In the genomic region with DNA sequence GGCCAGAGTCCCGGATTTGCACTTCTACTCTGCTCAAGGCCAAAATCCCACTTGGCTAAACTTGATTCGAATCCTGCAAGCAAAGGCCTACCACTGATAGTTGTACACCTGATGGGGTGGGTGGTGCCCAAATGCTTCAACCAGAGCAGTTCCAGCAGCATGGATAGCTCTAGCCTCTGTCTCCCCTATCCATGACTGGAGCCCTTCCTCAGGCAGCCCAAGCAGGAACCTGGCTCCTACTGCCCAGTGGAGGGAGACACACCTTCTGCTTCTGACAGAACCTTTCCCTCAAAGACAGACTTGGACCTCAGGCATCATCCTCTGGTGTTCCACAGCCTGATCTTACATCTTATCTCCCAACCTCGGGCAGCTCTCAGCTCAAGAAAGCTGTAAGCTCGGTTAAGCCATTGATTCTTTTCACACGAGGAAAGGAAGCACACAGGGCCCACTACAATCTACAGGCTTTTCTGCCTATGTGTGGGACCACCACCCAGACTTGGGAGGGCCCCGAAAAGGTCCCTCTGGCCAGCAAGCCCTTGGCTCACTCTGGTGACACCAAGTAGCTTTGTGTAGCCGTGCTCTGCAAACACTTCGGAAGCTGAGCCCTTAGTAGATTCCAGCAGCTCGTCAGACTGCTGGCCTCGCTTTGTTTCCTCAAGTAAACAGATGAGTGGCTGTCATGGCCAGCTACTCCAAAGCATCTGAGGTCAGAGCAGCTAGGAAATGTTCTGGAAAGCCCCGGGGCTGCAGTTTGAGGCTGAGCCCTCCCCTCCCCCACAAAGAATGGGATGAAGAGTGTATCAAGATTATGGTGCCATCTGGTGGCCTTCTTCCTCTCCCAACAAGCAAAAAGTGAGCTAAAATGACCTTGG, we compare ENCODE assay signal across 8 mouse cellular contexts. TPM values are rescaled to one million over a fixed set of nuclear protein-coding genes. Genes with fewer than 3 reads are reported as not detected.
DNase-seq lines count a peak whose midpoint lies in the region; ATAC-seq lines count a peak whose summit lies in the region.

No protein-coding gene starts in this region.

- H3K4me2 ChIP-seq in lung, embryonic 15.5 days: peak overlapping the region; percentile 36; the same call in 1 of the 2 replicates

- peaks cover 6% of the 10 kb centered on the region; the same call in 1 of the 2 replicates for H3K4me1 ChIP-seq in lung, embryonic 15.5 days

- H3K4me3 ChIP-seq in lung, embryonic 15.5 days: no peak overlapping the region

- no peaks in the 10 kb centered on the region for H3K9me3 ChIP-seq in lung, embryonic 15.5 days

- peak; percentile 96 for DNase-seq in Muller cell, postnatal 12 days (ENCODE audit: inconsistent ontology term)
- peak; percentile 97 for DNase-seq in cerebellum, adult 9-10 months
- DNase-seq in frontal cortex, adult 2 months (ENCODE audit: extremely low spot score in 1 of 2, low spot score in 1 of 2): peak; percentile 59 to 92
- DNase-seq in layer of hippocampus, adult 18-20 months (ENCODE audit: low spot score in 2 of 2): peak; percentile 46 to 83
- peak; percentile 38 for DNase-seq in ovary, postnatal 36 days (ENCODE audit: low spot score)
- peak; percentile 64 for DNase-seq in urinary bladder, postnatal 25 days (ENCODE audit: low spot score)

- H3K36me3 ChIP-seq in lung, embryonic 15.5 days: no peaks in the 10 kb centered on the region

- ATAC-seq in hematopoietic stem cell, adult 5-6 weeks (replicated peaks in 1 of 2; ENCODE audit: insufficient read depth in 1 of 2, low FRiP score in 2 of 2, low TSS enrichment in 1 of 2, low read depth in 1 of 2, poor library complexity in 2 of 2, severe bottlenecking in 2 of 2): peak; percentile 43 to 47; a peak in 2 of 4 replicates
- peak; percentile 44; the same call in 1 of the 2 replicates for ATAC-seq in lung, embryonic 15.5 days (ENCODE audit: borderline replicate concordance, extremely low read depth, low FRiP score, low TSS enrichment)

- 31% methylated on average over 11 of the region's 11 CpGs for WGBS in lung, embryonic 15.5 days

- H3K9ac ChIP-seq in lung, embryonic 15.5 days: no peak overlapping the region

- no peak overlapping the region for H3K27ac ChIP-seq in lung, embryonic 15.5 days

- no peaks in the 10 kb centered on the region for H3K27me3 ChIP-seq in lung, embryonic 15.5 days

RNA-seq across cellular contexts. Expression of a gene that starts 44.5 kb away (rescaled TPM):
- 0.36 and 1.1 TPM in 2 replicates for polyA plus RNA-seq in frontal cortex, adult 2 months (2012; rRNA removed)
- not detected in 2 replicates for total RNA-seq in hematopoietic stem cell, adult 5-6 weeks (2017)
- total RNA-seq in layer of hippocampus, adult 18-20 months (2021): under 1 TPM; 0.25 to 0.45 TPM
- 0.20 and 0.24 TPM in 2 replicates for polyA plus RNA-seq in lung, embryonic 15.5 days (2015; fragmentation: Nextera tagmentation; extraction: Ambion mirVana)

Comparison
In these comparisons a context has a peak if more than half of its experiments do, and no peak if none do; other contexts are left out.
1. DNase-seq: peak in every context shown above with its lines; median percentile 97 in cerebellum, adult 9-10 months; 96 in Muller cell, postnatal 12 days; 76 in frontal cortex, adult 2 months; 64 in layer of hippocampus, adult 18-20 months; 64 in urinary bladder, postnatal 25 days; 38 in ovary, postnatal 36 days.